Mouse (Mus musculus) cerebellum, postnatal 14 days (tissue): ENCODE measurements around the gene Col6a5.

Experiments
- DNase-seq, 2 experiments: peaks; one replicate each; pipeline ENCODE4 v3.0.0; 2021; ENCODE audit warnings: mixed read lengths in 2 of 2

Col6a5 gene

DNA sequence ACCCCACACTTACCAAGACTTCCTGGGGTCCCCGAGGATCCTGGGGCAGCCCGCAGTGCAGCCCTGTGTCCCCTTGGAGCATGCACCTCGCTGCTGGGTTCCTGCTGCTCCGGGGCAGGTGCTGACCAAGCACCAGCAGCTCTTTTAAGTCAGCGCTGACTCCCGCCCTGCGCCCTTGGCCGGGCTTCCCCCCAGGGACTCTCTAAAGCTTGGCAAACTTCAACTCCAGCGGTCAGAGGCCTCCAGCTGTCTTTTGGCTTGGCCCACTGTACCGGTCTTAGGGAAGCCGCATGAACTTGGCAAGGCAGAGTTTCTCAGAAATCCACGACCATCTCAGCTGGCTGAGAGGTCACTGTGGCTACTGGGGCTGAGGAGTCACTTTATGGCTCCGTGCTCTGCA, at the start of gene Col6a5:
Gene Col6a5, minus strand, starts transcription at position 111 of the 400 bp plus-strand sequence.
- peak in 1 of 2 experiments; percentile 4 for DNase-seq

DNA sequence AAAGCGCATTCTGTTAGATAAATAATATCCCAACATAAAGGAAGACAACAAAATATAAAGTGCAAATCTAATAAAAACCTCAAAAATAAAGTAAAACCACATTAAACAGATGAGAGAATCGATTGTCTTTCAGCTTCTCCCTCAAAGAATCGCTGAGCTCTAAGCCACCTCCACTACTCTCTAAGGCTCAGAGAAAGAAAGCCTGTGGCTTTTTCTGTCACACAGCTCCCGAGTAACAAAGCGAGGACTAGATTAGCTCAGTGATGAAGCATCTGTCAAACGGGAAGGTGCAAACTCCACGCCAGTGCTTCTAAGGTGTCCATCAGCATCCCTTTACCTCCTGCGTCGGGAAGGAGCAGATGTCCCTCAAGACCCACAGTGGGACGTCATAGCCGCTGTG, 37.5 kb upstream of the Col6a5 start:
- DNase-seq = no peak

DNA sequence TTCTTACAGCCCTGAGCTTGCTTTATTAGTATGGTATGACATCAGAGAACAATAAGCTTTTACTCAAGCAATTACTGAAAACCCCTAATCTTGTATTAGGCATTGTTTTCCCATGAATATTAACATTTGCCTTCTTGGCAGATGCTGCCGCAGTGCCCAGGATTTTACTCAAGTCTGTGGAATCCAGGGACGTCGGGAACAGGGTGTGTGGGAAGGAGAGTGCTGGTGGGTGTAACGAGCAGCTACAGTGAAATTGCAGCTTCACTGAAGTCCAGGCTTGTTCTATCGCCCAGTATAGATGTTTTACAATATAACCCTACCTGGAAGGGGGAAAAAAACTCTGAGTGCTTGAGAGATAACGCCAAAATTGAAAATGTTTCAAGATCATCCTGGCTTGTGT, 32.0 kb upstream of the Col6a5 start:
- DNase-seq = no peak

DNA sequence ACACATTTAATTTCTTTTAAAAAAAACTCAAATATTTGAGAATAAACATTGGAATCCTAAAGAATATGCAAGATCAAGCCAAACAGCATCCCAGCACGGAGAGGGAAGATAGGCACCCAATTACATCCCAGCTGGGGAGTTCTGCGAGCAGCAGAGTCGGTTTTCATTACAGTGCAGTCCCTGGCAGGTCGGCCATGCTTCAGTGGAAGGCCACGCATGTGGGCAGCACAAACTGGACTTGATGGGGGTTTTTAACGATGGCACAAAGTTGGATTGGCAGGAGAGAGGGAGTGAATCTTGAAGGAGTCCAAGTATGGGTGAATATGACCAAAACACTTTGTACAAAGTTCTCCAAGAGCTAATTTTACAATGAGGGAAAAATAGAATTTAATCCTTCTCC, 29.7 kb upstream of the Col6a5 start:
- no peak for DNase-seq

DNA sequence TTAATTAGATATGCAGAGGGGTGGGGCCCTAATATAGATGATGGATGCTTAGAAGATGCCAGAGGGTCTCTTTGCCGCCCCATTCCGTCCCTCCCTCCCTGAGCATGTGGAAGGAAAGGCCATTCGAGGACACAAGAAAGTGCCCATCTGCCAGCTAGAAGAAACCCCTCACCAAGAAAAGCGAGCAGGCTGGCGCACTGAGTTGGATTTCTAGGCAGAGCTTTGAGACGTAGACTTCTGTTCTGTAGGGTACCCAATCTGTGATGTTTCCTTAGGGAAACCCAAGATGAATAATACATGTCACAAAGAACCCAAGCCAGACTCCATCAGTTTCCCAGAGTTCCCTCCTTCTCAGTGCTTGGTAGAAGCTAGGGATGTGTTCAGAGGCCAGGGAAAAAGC, 29.0 kb upstream of the Col6a5 start:
- no peak for DNase-seq

DNA sequence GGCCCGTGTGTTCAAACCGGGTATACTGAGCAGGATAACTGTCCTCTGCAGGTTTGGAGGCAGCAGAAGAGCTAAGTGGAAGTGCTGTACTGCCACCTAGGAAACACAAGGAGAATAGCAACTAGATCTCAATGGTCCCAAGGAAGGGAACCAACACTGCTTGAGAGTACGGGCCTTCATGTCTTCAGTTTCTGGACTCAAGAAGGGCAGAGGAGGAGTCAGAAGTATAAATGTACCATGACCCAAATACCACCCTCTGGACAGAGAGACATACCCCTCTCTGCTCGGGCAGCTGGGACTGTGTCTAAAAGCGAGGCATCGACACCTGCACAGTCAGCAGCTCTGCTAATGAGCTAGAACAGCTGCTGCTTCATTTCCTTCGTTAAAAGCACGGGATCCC, 27.7 kb upstream of the Col6a5 start:
- peak; percentile 17 to 37 for DNase-seq

DNA sequence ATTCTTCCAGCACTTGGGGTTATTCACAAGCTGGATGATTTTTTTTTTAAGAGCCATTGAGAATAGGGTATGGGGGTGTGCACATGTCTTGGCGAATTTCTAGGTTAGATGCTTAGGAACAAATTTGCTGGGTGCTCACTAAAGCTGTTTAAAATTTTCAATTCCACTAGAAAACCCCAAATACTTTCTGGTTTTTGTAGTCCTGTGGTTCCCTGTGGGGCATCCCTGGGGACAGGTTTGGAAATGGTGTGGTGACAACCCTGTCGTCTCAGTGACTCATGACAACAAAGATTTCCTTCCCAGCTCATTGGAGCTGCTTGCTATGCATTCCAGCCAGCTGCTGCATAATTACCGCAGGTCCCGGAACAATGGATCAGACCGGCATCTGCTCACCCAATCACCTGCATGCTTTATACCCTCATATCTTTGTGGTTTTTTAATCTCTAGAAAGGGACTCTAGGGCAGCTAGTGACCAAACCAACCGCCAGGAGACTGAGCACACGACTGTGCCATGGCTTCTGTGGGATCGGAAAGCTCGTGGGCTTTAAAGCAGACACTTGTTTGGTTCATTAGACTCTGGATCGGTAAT, 24.6 kb upstream of the Col6a5 start:
- no peak for DNase-seq

DNA sequence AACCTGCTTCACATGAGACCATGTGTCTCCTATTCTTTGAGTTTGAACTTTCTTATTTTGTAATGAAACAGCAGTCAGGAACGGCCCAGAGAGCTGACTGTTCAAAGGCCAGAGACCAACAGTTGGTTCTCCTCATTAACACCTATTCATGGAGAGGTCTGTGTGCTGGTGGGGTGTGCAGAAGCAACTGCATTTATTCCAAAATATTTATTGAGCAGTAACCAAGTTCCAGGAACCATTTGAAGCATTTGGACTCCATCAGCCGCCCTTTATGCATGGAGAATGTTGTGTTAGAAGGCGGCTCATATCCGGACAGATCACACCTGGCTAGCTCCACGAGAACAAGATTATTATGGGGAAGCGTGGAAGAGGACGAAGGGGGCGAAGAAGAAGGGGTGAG, 18.0 kb upstream of the Col6a5 start:
- DNase-seq = no peak

DNA sequence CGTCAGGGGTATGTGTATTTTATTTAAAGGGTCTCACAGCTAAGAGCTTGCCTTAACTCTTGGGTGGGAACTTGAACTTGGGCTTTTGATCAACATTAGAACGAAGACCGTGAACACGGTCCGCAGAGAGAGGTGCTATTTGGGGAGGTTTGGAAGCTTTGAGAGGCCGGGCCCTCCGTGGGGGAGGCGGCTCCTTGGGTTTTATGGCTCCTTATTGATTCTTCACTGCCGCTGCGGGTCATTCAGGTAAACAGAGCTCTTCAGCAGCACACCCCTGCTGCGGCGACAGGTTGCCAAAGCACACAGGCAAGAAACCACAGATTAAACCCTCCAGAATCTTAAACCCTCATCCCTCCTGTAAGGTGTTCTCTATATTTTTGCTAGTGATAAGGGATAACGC, 16.4 kb upstream of the Col6a5 start:
- no peak for DNase-seq

DNA sequence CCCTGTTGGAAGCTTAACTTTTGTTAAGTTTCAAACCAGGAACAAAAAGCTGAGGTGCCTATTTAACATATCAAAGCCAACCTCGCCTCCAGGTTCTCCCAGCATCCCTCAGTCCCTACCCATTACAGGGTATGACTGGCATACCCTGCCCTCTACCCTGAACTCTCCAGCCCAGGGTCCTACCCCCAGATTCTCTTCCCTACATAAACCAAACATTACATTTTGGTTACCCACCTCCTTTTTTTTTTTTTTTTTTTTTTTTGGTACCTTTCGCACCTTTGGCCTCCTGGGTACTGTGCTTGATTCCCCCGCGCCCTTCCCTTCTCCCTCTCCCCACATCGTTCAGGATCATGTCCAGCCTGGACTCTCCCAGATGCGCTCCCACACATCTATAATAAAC, 15.9 kb upstream of the Col6a5 start:
- no peak for DNase-seq

DNA sequence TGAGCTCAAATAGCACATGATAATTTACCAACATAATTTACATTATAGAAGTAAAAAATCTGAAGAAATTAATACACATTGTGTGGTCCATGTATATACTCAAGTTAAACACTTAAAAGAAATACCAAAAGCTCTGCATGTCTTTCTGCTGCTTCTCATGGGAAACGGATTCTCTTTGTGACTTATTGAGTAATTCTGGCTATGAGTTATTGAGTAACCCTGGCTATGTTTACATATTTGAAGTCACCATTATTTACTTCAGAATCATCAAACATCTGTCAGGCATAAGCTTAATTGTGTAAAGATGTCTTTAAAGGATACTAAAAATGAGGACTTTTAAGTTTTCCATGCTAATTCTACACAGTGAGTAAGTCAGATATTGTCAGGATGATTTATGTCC, 13.3 kb upstream of the Col6a5 start:
- no peak for DNase-seq

DNA sequence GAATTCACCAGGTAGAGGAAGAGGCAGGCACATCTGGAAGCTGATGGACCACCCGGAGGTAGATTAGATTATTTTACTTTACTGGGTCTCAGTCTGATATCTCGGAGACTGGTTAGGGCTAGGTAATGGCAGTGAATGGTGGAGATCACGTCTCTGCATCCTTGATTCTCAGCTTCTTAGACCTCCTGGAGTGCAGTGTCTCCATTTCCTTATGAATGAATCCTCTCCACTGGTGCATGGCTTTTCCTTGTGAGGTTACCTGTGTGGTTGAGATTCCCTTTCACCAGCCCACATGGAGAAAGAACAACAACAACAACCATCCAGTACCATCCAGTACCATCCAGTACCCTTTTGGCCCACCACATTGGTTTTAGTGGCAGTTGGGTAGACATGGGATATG, 11.6 kb upstream of the Col6a5 start:
- DNase-seq = no peak

DNA sequence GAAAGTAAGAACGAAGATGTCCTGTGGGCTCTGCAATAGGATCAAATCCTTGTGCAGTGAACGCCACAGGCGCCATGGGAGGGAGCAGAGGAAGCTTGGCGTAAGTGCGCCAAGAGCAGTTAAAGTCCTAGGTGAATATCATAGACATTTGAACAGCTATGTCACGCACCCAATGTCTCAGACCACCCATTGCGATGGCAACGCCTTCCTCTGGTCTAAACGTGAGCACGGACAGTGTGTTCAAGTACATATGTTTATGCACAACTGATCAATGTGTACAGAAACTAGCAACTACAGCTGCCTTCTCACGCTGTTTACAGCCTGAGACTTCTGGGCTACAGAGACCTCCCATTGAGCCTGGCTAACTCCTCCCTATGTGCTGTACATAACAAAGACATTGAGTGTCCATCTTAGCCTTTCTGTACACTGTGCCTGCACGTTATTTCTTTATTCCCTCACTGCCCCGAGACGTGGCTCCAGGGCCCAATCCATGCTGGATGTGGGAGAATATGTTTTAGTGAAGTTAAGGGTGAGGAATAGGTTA, 11.0 kb upstream of the Col6a5 start:
- no peak for DNase-seq

DNA sequence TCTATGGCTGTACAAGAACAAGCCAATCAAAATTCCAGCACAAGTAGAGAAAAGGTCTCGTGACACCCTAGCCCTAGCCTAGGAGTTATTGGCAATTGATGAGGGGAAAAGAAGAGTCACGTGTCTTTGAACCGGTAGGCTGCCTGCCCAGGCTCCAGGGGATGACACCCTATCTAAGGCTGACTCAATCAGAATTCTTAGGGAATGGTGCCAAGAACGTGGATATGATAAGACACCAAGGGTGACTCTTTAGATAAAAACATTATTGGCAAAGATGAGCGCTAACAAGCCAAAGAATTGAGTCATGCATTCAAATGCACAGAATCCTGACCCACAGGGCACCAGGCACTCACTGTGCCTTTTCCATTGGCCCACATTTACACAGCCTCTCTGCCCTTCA, 10.5 kb upstream of the Col6a5 start:
- no peak for DNase-seq

DNA sequence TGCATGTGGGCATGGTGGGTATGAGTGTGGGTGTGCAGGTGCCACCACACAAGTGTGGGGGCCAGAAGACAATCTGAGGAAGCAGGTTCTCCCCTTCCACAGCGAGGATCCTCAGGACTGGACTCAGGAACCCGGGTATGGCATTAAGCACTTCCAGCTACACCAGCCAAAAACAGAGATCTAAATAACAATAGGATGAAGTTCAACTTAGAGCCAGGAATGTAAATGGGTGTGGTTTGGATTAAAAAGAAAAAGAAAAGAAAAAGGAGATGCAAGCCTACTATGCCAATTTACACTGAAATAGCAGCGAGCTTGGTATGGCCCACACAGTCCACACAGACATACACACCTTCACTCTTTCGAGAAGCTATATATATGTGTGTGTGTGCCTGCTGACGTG, 7.5 kb upstream of the Col6a5 start:
- DNase-seq = no peak

DNA sequence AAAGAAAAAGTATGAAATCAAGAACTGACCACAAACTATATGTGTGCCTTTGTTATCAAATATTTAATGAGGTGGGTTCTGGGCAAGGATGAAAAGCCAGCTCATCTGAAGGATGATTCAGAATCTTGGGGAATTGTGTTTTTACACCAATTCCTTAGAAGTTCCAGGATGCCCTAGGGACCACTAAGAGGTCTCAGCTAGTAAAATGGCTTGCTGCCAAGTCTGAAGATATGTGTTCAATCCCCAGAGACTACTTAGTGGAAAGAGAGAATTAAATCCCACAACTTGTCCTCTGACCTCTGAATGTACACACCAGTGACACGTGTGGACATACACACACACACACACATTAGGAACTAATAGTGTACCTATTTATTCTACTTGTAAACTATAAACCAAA, 1.3 kb downstream of the Col6a5 start:
- no peak for DNase-seq

DNA sequence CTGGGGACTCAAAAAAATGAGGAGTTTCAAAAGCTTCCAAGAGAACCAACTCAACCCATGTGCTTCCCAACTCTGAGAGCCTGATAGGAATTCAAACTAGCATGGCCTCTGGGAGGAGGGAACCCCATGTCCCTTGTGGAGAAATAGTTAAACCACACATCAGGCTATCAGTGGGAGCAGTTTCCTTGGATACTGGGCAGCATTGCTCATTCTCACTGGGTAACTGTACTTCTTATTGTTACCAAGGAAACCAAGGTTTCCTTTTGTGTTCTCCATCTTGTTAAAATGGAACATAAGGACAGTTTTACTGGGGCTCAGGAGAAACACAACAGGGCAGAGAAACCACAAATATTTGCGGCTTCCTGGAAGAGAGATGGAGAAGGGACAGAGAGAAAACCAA, 10.7 kb downstream of the Col6a5 start:
- DNase-seq = no peak

DNA sequence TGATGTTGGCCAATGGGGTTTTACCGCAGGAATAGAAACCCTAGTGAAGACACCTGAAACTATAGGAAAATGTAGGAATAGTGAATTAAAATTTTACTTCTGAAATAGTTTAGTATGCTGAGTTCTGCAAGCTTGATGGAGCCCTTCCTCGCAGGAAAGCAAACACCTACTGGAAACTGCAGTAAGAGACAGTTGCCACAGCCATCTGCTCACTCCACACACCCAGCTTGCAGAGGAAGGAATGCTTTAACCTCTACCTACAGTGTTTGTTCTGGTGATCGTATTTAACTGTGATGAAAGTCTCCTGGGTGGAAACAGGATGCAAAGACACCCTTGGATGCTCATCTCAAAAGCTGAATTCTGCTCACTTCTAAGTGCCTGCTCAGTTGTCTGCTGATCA, 12.9 kb downstream of the Col6a5 start:
- no peak for DNase-seq

DNA sequence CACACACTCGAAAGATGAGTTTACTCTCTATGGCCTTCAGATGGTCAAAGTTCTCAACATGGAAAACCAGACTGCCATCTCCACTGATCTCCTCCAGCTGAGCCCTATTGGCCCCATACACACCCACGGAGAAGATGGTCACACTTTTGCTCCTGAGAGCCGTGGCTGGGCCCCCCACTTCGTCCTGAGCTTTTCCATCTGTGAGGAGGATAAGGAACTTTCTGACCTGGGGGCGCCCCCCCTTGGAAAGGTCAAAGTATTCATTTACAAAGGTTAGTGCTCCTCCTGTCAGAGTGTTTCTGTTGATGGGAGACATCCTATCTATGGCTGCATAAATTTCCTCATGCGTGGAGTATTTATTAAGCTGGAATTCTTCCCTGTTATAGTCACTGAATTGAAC, 26.6 kb downstream of the Col6a5 start:
- DNase-seq = no peak

DNA sequence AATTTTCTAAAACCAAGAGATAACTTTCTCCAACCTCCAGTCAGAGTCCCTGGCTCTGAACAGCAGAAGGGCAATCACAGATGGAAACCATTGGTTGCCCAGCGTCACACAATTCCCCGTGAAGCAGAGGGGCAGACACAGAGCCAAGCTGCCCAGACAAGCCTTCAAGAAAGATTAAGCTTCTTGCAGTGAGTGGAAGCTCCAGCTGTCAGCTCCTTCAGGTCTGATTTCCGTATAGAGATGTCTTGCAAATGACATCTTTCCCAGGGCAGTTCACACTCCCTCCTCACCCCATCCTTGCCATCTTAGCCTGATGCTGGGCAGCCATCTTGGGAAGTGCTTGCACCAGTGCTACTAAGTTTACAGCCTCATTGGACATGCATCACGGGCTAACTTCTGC, 31.2 kb downstream of the Col6a5 start:
- DNase-seq = peak; percentile 64 to 73

DNA sequence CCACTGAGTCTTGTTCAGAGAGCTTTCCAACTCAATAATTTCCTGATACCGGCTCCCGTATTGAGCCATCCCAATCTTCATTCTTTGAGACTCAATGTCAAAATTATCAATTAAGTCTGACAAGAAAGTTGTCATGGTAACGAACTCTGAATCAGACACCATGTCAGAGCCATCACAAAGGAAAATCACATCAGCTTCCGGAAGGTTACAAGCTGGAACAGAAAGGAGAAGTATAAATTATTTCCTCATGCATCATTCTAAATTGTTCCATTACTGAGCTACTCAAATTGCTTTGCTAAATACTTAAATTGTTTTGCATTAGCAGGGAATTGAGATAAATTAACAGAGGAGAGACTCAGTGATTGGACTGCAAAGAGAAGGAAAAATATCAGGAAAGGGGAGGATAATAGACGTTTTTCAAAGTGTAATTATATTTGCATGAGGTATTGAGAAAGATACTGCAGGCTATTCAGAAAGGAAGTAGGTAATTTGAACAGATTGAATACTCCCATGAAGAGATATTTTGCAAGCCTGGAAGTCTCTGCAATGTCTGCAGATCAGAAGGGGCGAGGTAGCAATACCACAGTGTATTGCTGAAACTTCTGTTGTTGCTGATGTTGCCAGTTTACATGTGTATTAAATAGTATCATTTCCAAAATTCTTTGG, 31.9 kb downstream of the Col6a5 start:
- DNase-seq = no peak

DNA sequence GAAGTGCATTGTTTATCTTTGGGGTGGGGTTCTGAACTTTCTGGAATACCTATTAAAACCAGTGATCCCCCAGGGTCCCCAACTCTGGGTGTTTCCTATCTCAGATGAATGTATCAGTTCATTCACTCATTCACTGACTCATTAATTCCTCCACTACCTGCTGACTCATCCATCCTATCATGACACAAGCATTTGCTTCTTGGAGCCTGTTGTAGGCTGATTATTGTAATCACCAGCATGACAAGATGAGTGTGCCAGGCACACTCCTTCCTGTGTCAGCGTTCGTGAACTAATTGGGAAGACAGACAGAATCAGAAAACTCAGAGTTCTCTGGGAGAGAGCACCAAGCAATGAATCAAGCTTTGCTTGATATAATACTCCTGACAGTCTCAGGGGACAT, 36.8 kb downstream of the Col6a5 start:
- DNase-seq = no peak

DNA sequence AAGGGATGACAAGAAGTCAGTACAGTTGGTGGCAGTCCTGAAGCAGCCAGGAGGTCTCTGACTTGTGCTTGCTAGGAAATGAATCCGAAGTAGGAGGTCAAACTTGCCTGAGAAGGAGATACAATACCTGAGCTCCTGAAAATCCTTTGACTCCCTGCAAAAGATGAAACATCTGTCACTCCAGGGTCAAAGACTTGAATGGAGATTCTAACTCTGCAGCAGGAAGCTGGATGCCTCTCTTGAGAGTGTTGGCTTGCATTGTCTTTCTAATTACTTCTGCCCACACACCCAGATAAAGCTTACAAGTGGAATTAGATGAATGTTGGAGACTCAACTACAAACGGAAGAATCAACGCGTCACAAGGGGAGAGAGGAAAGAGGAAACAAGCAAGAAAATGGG, 45.3 kb downstream of the Col6a5 start:
- DNase-seq = no peak

DNA sequence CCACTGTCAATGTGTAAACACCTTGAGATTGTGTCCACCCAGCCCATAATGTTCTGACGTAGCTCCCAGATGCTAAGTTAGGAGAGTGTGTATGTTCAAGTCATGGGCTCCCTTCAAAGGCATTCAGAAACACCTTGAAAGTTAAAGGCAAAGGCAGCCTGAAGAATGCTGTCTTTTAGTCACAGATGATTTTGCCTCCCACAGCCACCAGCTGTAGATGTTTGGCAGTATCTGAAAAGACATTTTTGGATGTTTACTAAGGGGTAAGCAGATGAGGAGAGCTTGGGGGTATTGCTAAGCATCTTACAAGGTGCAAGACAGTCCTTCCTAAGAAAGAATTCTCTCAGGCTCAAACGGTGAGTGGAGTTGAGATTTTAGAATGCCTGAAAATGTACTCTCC, 50.3 kb downstream of the Col6a5 start:
- no peak for DNase-seq

DNA sequence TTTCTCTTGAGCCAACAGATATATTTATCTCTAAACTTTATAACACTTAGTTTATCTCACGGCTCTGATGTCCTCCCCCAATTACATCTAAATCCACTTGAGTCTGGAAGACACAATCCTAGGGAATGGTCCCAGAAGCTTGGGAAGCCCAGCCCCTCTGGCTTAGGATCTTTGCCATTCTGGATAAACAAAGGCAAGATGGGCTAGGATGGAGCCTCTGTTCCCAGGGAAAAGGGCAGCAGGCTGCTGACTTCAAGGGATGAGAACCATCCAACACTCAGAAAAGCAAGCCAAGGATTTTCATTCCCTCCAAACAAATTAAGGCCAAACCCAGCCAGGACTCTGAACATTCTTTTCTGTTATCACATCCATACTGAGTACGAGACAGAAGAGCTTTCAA, 51.1 kb downstream of the Col6a5 start:
- no peak for DNase-seq
